Mouse (Mus musculus) heart, adult 2 months (tissue): ENCODE results near the gene Zdhhc6. TPM values are rescaled to one million over a fixed set of nuclear protein-coding genes. Genes with fewer than 3 reads are reported as not detected.

Source experiments
- DNase-seq, 2 experiments: peaks; one replicate each; pipeline ENCODE4 v3.0.0; 2021
- H3K27ac ChIP-seq: fragments of 200-600 bp; 2 replicates; pipeline ENCODE4 v1.8.1; 2022
- H3K27me3 ChIP-seq: fragments of 200-500 bp; 2 replicates; pipeline ENCODE4 v1.6.1; 2012; ENCODE audit warnings: mild to moderate bottlenecking, low read length, inconsistent platforms, mixed read lengths; ENCODE audit not compliant: control insufficient read depth, insufficient read depth
- H3K36me3 ChIP-seq: fragments of 200-500 bp; 2 replicates; pipeline ENCODE4 v1.6.1; 2012; ENCODE audit warnings: low read length, inconsistent platforms; ENCODE audit not compliant: control insufficient read depth, insufficient read depth
- H3K4me1 ChIP-seq: fragments of 200-500 bp; 2 replicates; pipeline ENCODE4 v1.6.1; 2011; ENCODE audit warnings: low read length; ENCODE audit not compliant: control insufficient read depth, insufficient read depth
- H3K4me3 ChIP-seq: fragments of 200-600 bp; 2 replicates; pipeline ENCODE4 v1.8.1; 2022
- H3K79me2 ChIP-seq: fragments of 200-500 bp; replicated peaks from 2 replicates; pipeline ENCODE4 v1.6.1; 2012; ENCODE audit warnings: mild to moderate bottlenecking, inconsistent platforms, low read length, moderate library complexity, mixed read lengths; ENCODE audit not compliant: control insufficient read depth, insufficient read depth
- H3K9ac ChIP-seq: fragments of 200-500 bp; 2 replicates; pipeline ENCODE4 v1.6.1; 2012; ENCODE audit warnings: low read depth, mild to moderate bottlenecking, control low read depth, inconsistent platforms, low read length, mixed read lengths
- CTCF ChIP-seq: fragments of 200-600 bp; IDR thresholded peaks from 2 replicates; pipeline ENCODE4 v1.8.1; 2022; ENCODE audit warnings: antibody characterized with exemption, mild to moderate bottlenecking, moderate library complexity
- EP300 ChIP-seq: fragments of 200-500 bp; IDR thresholded peaks from 2 replicates; pipeline ENCODE4 v1.6.1; 2011; ENCODE audit warnings: low read depth, low read length, control low read depth; ENCODE audit not compliant: insufficient read depth
- POLR2A ChIP-seq: fragments of 200-500 bp; IDR thresholded peaks from 2 replicates; pipeline ENCODE4 v1.6.1; 2011; ENCODE audit warnings: mild to moderate bottlenecking, low read depth, low read length, control low read depth; ENCODE audit not compliant: insufficient read depth
- WGBS: fragments of 180-500 bp; shearing (Covaris S2); methylation state at CpG from one replicate; pipeline ENCODE4 v1.1.7; 2018; 5-methylcytosine and 5-hydroxymethylcytosine counted together
- intact Hi-C: fragments of 180-260 bp; cut with DNase I; formaldehyde crosslinking; loops from one replicate; pipeline ENCODE4 v1.15.1; 2025
- polyA plus RNA-seq: library from polyadenylated mRNA; depleted of rRNA; stranded (reverse); fragments of >200 nt; gene quantifications from 2 replicates; pipeline ENCODE4 v1.2.3, GENCODE M21; 2012
- total RNA-seq, 2 experiments: library from RNA; stranded (reverse); gene quantifications; 2 replicates each; pipeline ENCODE4 v1.2.3; 2021

The Zdhhc6 gene
- total and polyA plus RNA-seq, 3 experiments = 10.4 to 22.1 (median 19.6) TPM

GRCm38 (mm10) chr19:55335881-55336280, 20.0 kb upstream of the Zdhhc6 start:
- Histone ChIP-seq H3K9ac (no peak overlapping the region), H3K27ac (no peak overlapping the region), H3K36me3 (no peaks in the 10 kb centered on the region), H3K4me1 (no peaks in the 10 kb centered on the region), H3K27me3 (no peaks in the 10 kb centered on the region), H3K79me2 (peaks cover 1% of the 10 kb centered on the region; the same call in 1 of the 2 replicates), H3K4me3 (no peak overlapping the region)
- 97% methylated on average over 1 of the region's 1 CpGs for WGBS
- DNase-seq = no peak
- TF ChIP-seq EP300 (no peak), POLR2A (no peak), CTCF (peak; percentile 81)
- intact Hi-C loops = loop anchor here (1.0 to 10.0 kb wide), 4 partner anchors 539 to 916 kb away; no protein-coding TSS in a partner anchor

DNA sequence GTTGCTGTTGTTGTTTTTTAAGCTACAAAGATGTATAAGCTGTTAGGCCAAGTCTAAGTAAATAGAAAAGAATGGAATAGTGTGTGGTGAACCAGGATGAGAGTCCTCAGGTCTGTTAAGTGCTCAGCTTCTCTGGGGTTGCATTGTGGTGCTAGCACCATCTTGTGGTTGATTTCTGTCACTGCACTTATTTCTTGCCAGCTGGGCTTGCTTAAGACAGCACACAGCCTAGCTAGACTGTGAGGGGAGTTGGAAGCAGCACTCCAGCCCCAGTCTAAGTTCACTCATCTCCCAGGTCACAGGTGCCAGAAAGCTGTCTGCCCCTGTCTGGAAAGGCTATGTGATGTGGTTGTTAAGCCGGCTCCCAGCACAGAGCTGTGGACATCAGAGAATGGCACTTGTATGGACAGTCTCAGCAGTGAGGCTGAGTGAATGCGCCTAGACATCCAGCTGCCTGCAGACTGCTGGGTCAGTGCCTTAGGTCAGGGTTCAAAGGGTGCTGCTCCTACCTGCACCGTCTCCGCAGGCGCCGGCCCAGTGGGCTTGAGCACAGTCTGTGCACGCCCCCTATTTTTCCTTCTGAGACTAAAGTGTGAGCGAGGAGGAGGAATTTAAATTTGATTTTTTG, 16.9 kb upstream of the Zdhhc6 start:
- H3K9ac ChIP-seq = no peak overlapping the region
- intact Hi-C loops = loop anchor here (1.0 to 10.0 kb wide), 3 partner anchors 78 to 542 kb away; no protein-coding TSS in a partner anchor
- H3K79me2 ChIP-seq = peaks cover 1% of the 10 kb centered on the region; the same call in 1 of the 2 replicates
- peak; percentile 57 to 65 for DNase-seq
- TF ChIP-seq EP300 (no peak), POLR2A (no peak), CTCF (no peak; the same call in none of the 2 replicates)
- no peak overlapping the region for H3K27ac ChIP-seq
- no peaks in the 10 kb centered on the region for H3K4me1 ChIP-seq
- WGBS = 95% methylated on average over 8 of the region's 8 CpGs
- no peaks in the 10 kb centered on the region for H3K27me3 ChIP-seq
- no peaks in the 10 kb centered on the region for H3K36me3 ChIP-seq
- H3K4me3 ChIP-seq = no peak overlapping the region

DNA sequence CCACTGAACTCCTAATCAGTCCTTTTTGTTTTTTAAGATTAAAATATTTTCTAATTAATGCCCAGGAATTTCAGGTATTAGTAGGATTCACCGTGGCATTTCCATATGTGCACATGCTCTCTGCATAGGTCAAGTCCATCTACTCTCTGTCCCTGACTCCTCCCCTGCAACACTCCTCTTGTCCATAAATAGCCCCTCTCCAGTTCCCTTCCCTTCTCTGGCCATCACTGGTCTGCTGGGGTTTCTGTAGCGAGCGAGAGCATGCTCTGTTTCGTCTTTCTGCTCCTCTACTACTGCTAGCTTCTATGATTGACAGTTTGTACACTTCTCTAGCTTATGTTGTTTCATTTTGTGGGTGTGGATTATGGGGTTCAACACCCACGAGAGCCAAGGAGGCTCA, 15.9 kb upstream of the Zdhhc6 start:
- no peak for DNase-seq
- TF ChIP-seq POLR2A = no peak
- no peak for TF ChIP-seq EP300
- TF ChIP-seq CTCF = no peak
- Histone ChIP-seq H3K79me2 (peaks cover 1% of the 10 kb centered on the region; the same call in 1 of the 2 replicates), H3K4me3 (no peak overlapping the region), H3K36me3 (no peaks in the 10 kb centered on the region), H3K4me1 (no peaks in the 10 kb centered on the region), H3K9ac (no peak overlapping the region), H3K27me3 (no peaks in the 10 kb centered on the region), H3K27ac (no peak overlapping the region)
- intact Hi-C loops = loop anchor here (1.0 to 10.0 kb wide), 3 partner anchors 79 to 543 kb away; no protein-coding TSS in a partner anchor
- 75% methylated on average over 5 of the region's 5 CpGs for WGBS

DNA sequence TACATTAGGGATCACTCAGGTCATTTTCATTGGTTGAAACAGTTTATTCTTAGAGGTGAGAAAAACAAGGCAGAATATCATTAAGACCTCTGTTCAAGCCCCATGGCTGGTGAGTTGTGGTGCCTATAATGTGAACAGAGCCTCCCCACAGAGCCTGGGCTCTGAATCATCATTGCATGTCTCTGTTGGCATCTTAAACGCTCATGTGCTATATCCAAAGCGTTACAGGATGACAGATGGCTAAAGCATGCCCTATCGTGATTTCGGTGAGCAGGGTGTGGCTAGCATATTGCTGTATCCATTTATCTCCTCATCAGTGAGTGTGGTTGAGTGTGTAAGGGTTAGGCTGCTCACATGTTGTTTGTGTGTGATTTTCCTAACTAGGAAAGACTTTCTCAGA, 11.7 kb upstream of the Zdhhc6 start:
- Histone ChIP-seq H3K4me3 (no peak overlapping the region), H3K79me2 (no peaks in the 10 kb centered on the region), H3K27me3 (no peaks in the 10 kb centered on the region), H3K4me1 (no peaks in the 10 kb centered on the region), H3K27ac (no peak overlapping the region), H3K9ac (no peak overlapping the region), H3K36me3 (no peaks in the 10 kb centered on the region)
- 83% methylated on average over 4 of the region's 4 CpGs for WGBS
- intact Hi-C loops = no loop called here
- no peak for DNase-seq
- TF ChIP-seq EP300 = no peak
- no peak for TF ChIP-seq POLR2A
- TF ChIP-seq CTCF = no peak

- Histone ChIP-seq H3K4me1 (no peaks in the 10 kb centered on the region), H3K79me2 (no peaks in the 10 kb centered on the region), H3K27me3 (no peaks in the 10 kb centered on the region), H3K27ac (no peak overlapping the region), H3K4me3 (no peak overlapping the region), H3K36me3 (no peaks in the 10 kb centered on the region), H3K9ac (no peak overlapping the region)
- TF ChIP-seq POLR2A = no peak
- intact Hi-C loops = no loop called here
- 95% methylated on average over 8 of the region's 8 CpGs for WGBS
- no peak for DNase-seq
Observed at GRCm38 (mm10) chr19:55322604-55323003, 6.8 kb upstream of the Zdhhc6 start.

GRCm38 (mm10) chr19:55319521-55319920, 3.7 kb upstream of the Zdhhc6 start:
- Histone ChIP-seq H3K36me3 (peaks cover 5% of the 10 kb centered on the region; the same call in 1 of the 2 replicates), H3K27me3 (no peaks in the 10 kb centered on the region), H3K79me2 (no peaks in the 10 kb centered on the region), H3K27ac (no peak overlapping the region), H3K4me1 (no peaks in the 10 kb centered on the region), H3K9ac (no peak overlapping the region), H3K4me3 (no peak overlapping the region)
- TF ChIP-seq CTCF = no peak
- TF ChIP-seq POLR2A = no peak
- no peak for TF ChIP-seq EP300
- 51% methylated on average over 5 of the region's 5 CpGs for WGBS
- intact Hi-C loops = no loop called here
- no peak for DNase-seq
